Mouse (Mus musculus): ENCODE results near the gene AL731706.2. TPM values are rescaled to one million over a fixed set of nuclear protein-coding genes. Genes with fewer than 3 reads are reported as not detected.

AL731706.2 gene
- 10 to 100 TPM; 23.8 to 24.4 TPM for total RNA-seq (2021)
- polyA plus RNA-seq (2012; rRNA removed), result not detected in 2 replicates
- long read RNA-seq, result 0 reads

GRCm38 (mm10) chr2:136885579-136885978, at the start of gene AL731706.2:
TSS of gene AL731706.2 (minus strand) at chr2:136885679.
- Histone ChIP-seq H3K36me3 (ENCODE audit: control insufficient read depth, insufficient read depth, low read length) (peaks cover 25% of the 10 kb centered on the region), H3K9ac (ENCODE audit: low read depth, low read length) (no peak within 1 kb of the TSS), H3K27me3 (ENCODE audit: control insufficient read depth, insufficient read depth, low read length) (no peaks in the 10 kb centered on the region), H3K79me2 (replicated peaks; ENCODE audit: control insufficient read depth, insufficient read depth, low read length) (no peaks in the 10 kb centered on the region), H3K27ac (no peak within 1 kb of the TSS), H3K4me3 (no peak within 1 kb of the TSS), H3K4me1 (ENCODE audit: control insufficient read depth, insufficient read depth, low read length) (peaks cover 3% of the 10 kb centered on the region)
- WGBS, result 96% methylated on average over 2 of the region's 2 CpGs
- DNase-seq, result no peak
- intact Hi-C loops (cut with DNase I), result no loop called here
- TF ChIP-seq POLR2A (IDR thresholded peaks at IDR 0.05; ENCODE audit: insufficient read depth, low read depth, low read length) (no peak), CTCF (IDR thresholded peaks at IDR 0.05) (no peak), EP300 (IDR thresholded peaks at IDR 0.05; ENCODE audit: insufficient read depth, low read depth, low read length) (no peak)

- no peak for TF ChIP-seq POLR2A (IDR thresholded peaks at IDR 0.05; ENCODE audit: insufficient read depth, low read depth, low read length)
- 0 out of 2 replicates have a peak, but pooled peaks have one; percentile 9 for TF ChIP-seq EP300 (IDR thresholded peaks at IDR 0.05; ENCODE audit: insufficient read depth, low read depth, low read length)
- no peak for TF ChIP-seq CTCF (IDR thresholded peaks at IDR 0.05)
- Histone ChIP-seq H3K4me1 (ENCODE audit: control insufficient read depth, insufficient read depth, low read length) (peaks cover 2% of the 10 kb centered on the region), H3K4me3 (no peak overlapping the region), H3K27me3 (ENCODE audit: control insufficient read depth, insufficient read depth, low read length) (no peaks in the 10 kb centered on the region), H3K9ac (ENCODE audit: low read depth, low read length) (peak overlapping the region; percentile 31; the same call in 1 of the 2 replicates), H3K36me3 (ENCODE audit: control insufficient read depth, insufficient read depth, low read length) (no peaks in the 10 kb centered on the region), H3K27ac (no peak overlapping the region), H3K79me2 (replicated peaks; ENCODE audit: control insufficient read depth, insufficient read depth, low read length) (no peaks in the 10 kb centered on the region; the same call in 1 of the 2 replicates)
- DNase-seq, result peak in 1 of 2 experiments; percentile 16
- 49% methylated on average over 4 of the region's 4 CpGs for WGBS
- intact Hi-C loops (cut with DNase I), result no loop called here
These were observed 35.5 kb upstream of the AL731706.2 start for GRCm38 (mm10) chr2:136921003-136921408.

GRCm38 (mm10) chr2:136920257-136920993, 34.9 kb upstream of the AL731706.2 start:
- peaks cover 2% of the 10 kb centered on the region for H3K4me1 ChIP-seq (ENCODE audit: control insufficient read depth, insufficient read depth, low read length)
- H3K27me3 ChIP-seq (ENCODE audit: control insufficient read depth, insufficient read depth, low read length), result no peaks in the 10 kb centered on the region
- no peak for DNase-seq
- TF ChIP-seq EP300 (IDR thresholded peaks at IDR 0.05; ENCODE audit: insufficient read depth, low read depth, low read length), result no peak
- no peak for TF ChIP-seq CTCF (IDR thresholded peaks at IDR 0.05)
- TF ChIP-seq POLR2A (IDR thresholded peaks at IDR 0.05; ENCODE audit: insufficient read depth, low read depth, low read length), result no peak
- 56% methylated on average over 3 of the region's 3 CpGs for WGBS
- H3K27ac ChIP-seq, result no peak overlapping the region
- intact Hi-C loops (cut with DNase I), result no loop called here
- no peaks in the 10 kb centered on the region; the same call in 1 of the 2 replicates for H3K79me2 ChIP-seq (replicated peaks; ENCODE audit: control insufficient read depth, insufficient read depth, low read length)
- H3K36me3 ChIP-seq (ENCODE audit: control insufficient read depth, insufficient read depth, low read length), result no peaks in the 10 kb centered on the region
- H3K4me3 ChIP-seq, result no peak overlapping the region
- H3K9ac ChIP-seq (ENCODE audit: low read depth, low read length), result no peak overlapping the region

- 100% methylated on average over 1 of the region's 1 CpGs for WGBS
- H3K9ac ChIP-seq (ENCODE audit: low read depth, low read length), result no peak overlapping the region
- peaks cover 2% of the 10 kb centered on the region; the same call in 1 of the 2 replicates for H3K36me3 ChIP-seq (ENCODE audit: control insufficient read depth, insufficient read depth, low read length)
- H3K4me1 ChIP-seq (ENCODE audit: control insufficient read depth, insufficient read depth, low read length), result peaks cover 3% of the 10 kb centered on the region
- no peaks in the 10 kb centered on the region; the same call in 1 of the 2 replicates for H3K79me2 ChIP-seq (replicated peaks; ENCODE audit: control insufficient read depth, insufficient read depth, low read length)
- intact Hi-C loops (cut with DNase I), result no loop called here
- no peak for TF ChIP-seq CTCF (IDR thresholded peaks at IDR 0.05)
- TF ChIP-seq EP300 (IDR thresholded peaks at IDR 0.05; ENCODE audit: insufficient read depth, low read depth, low read length), result no peak
- TF ChIP-seq POLR2A (IDR thresholded peaks at IDR 0.05; ENCODE audit: insufficient read depth, low read depth, low read length), result no peak
- DNase-seq, result no peak
- no peaks in the 10 kb centered on the region for H3K27me3 ChIP-seq (ENCODE audit: control insufficient read depth, insufficient read depth, low read length)
- no peak overlapping the region for H3K27ac ChIP-seq
- H3K4me3 ChIP-seq, result no peak overlapping the region
These were observed 34.0 kb upstream of the AL731706.2 start for GRCm38 (mm10) chr2:136919433-136919832.

GRCm38 (mm10) chr2:136914334-136914902, 28.9 kb upstream of the AL731706.2 start:
- Histone ChIP-seq H3K79me2 (replicated peaks; ENCODE audit: control insufficient read depth, insufficient read depth, low read length) (no peaks in the 10 kb centered on the region), H3K27ac (no peak overlapping the region), H3K4me1 (ENCODE audit: control insufficient read depth, insufficient read depth, low read length) (peaks cover 4% of the 10 kb centered on the region), H3K4me3 (no peak overlapping the region), H3K9ac (ENCODE audit: low read depth, low read length) (no peak overlapping the region), H3K27me3 (ENCODE audit: control insufficient read depth, insufficient read depth, low read length) (no peaks in the 10 kb centered on the region), H3K36me3 (ENCODE audit: control insufficient read depth, insufficient read depth, low read length) (peaks cover 5% of the 10 kb centered on the region)
- intact Hi-C loops (cut with DNase I), result loop anchor here (2.0 to 5.0 kb wide), 4 partner anchors 68 to 1028 kb away; no protein-coding TSS in a partner anchor
- 25% methylated on average over 3 of the region's 3 CpGs for WGBS
- TF ChIP-seq CTCF (IDR thresholded peaks at IDR 0.05) (peak; percentile 81), EP300 (IDR thresholded peaks at IDR 0.05; ENCODE audit: insufficient read depth, low read depth, low read length) (no peak)
- DNase-seq, result no peak

GRCm38 (mm10) chr2:136913021-136913420, 27.5 kb upstream of the AL731706.2 start:
- Histone ChIP-seq H3K27ac (no peak overlapping the region), H3K4me1 (ENCODE audit: control insufficient read depth, insufficient read depth, low read length) (peaks cover 4% of the 10 kb centered on the region), H3K27me3 (ENCODE audit: control insufficient read depth, insufficient read depth, low read length) (no peaks in the 10 kb centered on the region), H3K79me2 (replicated peaks; ENCODE audit: control insufficient read depth, insufficient read depth, low read length) (no peaks in the 10 kb centered on the region), H3K9ac (ENCODE audit: low read depth, low read length) (no peak overlapping the region), H3K36me3 (ENCODE audit: control insufficient read depth, insufficient read depth, low read length) (peaks cover 5% of the 10 kb centered on the region), H3K4me3 (no peak overlapping the region)
- TF ChIP-seq POLR2A (IDR thresholded peaks at IDR 0.05; ENCODE audit: insufficient read depth, low read depth, low read length) (no peak), EP300 (IDR thresholded peaks at IDR 0.05; ENCODE audit: insufficient read depth, low read depth, low read length) (no peak), CTCF (IDR thresholded peaks at IDR 0.05) (no peak)
- intact Hi-C loops (cut with DNase I), result loop anchor here (5.0 kb wide), 3 partner anchors 69 to 1029 kb away; no protein-coding TSS in a partner anchor
- no peak for DNase-seq
- 88% methylated on average over 3 of the region's 3 CpGs for WGBS

Data from heart, adult 2 months (tissue).